Mouse (Mus musculus): ENCODE measurements around the gene Arhgap9.
"Not testable (repeated sequence)": the region's sequence is repeated elsewhere in the genome, so short reads cannot be mapped to it uniquely, and the experiment has no call there.

Gene Arhgap9

DNA sequence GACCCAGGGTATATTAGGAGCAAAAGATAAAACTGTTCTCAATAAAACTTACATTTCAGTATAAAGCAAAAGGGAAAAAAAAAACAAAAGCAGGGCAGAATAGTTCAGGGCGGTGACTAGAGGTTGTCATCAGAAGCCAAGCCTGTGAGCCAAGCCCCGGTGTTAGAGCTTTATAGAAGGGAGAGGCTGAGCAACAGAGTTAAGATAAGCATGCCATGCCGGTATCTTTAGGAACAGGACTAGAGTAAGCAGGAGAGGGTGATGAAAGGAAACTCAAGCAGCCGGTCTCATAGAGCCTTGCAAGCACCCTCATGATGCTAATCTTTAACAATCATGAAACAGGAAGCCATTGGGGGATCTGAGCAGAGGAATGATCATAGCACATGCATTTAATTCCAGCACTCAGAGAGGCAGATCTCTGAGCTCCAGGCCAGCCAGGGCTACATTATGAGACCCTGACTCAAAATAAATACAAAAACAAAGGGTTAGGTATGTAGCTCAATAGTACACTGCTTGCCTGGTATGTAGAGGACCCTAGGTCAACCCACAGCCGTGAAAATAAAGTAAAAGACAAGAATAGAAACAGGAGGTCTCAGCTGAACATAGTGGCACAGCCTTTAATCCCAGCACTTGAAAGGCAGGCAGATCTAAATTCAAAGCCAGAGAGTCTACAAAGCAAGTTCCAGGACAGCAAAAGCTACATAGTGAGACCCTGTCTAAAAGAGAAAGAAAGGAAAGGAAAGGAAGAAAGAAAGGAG is 29.7 kb upstream of the Arhgap9 start:
- no peak for DNase-seq (ENCODE audit: low read depth, low spot score)

DNA sequence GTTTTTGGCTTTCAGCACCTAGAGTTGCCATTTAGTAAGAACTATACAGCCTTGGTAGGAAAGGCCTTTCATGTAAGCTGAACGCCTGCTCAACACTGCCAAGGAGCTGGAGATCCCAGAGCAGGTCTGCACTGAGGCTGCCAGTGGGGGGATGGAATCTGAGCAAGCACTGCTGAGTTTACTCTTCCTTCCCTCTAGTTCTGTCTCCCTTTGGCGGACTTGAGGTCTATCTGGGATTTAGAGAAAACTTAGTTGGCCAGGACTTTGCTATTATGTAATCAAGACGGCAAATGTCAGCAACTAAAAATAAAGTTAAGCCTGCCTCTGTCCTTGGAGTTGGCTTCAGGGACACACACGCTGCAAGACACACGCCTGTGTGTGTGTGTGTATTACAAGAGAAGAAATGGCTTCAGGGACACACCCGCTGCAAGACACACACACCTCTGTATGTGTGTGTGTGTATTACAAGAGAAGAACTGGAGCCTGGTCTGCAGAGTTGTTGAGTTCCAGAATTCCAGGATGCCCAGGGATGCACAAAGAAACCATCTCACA is 28.7 kb upstream of the Arhgap9 start:
- no peak for DNase-seq (ENCODE audit: low read depth, low spot score)

DNA sequence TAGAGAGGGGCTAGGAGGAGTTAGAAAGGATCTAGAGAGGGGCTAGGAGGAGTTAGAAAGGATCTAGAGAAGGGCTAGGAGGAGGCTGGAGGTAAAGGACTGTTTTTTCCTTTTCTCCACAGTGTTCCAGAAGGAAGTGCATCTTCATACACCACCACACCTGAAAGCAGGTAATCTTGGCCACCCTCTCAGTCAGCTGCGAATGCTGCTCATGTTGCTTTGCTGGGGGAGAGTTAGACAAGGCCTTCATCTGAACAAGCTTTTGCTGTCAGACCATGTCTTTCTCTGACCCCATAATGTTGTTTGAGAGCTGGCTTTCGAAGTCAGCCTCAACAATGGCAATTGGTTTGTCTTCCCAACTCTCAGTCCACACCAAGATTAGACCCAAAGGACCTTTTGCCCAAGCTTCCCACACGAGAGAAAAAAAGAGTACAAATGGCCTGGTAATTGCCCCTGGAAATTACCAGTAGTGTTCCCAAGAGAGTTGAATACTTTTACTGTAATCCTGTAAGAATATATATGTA is 28.1 kb upstream of the Arhgap9 start:
- no peak for DNase-seq (ENCODE audit: low read depth, low spot score)

DNA sequence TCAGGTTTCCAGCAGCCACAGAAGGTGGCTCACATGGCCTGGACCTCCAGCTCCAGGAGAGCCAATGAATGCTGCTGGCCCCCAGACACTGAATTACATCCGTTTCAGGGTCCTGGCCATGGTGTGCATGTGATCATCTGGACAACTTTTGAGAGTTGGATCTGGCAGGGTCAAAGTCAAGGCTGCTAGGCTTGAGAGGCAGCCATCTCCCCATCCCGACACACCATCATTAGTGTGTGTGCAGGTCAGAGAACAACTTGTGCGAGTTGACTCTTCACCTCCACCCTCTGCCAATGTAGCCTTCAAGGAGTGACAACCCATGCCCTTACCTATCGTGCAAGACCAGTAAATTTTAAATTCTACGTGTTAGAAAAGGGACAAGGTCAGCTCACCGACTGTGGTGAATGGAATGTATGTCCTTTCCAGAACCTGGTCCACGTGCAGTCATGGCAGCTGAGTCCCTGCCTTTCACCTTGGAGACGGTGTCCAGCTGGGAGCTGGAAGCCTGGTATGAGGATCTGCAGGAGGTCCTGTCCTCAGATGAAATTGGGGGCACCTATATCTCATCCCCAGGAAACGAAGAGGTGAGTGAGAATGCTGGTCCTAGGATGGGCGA is 26.8 kb upstream of the Arhgap9 start:
- no peak for DNase-seq (ENCODE audit: low read depth, low spot score)

DNA sequence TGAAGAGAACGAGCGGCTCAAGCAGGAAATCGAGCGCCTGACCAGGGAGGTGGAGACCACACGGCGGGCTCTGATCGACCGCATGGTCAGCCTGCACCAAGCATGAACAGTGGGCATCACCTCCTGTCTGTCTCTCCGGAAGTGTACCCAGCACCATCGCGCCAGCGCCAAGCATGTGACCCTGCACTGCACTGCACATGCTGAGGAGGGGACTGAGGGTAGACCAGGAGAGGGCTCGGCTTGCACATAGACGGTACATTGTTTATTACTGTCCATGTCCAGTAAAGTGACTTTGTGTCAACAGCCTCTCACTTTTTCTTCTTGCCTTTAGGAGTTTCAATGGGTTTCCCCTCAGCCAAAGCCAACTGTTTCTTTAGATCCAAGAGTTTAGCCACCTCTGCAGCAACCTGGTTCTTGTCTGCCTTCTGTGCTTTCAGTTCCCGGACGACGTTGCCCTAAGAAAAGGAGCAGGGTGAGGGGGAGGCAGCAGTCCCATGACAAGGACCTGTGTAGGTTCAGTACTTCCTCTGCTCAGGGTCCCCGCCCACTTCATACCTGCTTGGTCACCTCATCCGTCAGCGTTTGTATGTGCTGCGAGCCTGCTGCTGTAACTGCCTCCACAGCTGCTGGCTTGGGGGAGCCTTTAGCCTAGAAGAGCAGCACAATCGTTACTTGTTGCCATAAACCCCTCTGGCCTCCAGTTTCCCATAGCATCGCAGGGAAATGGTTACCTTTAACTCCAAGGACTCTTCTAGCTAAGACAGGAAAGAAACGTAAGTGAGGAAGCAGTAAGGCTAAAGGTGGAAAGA is 25.6 kb upstream of the Arhgap9 start:
- no peak for DNase-seq (ENCODE audit: low read depth, low spot score)

DNA sequence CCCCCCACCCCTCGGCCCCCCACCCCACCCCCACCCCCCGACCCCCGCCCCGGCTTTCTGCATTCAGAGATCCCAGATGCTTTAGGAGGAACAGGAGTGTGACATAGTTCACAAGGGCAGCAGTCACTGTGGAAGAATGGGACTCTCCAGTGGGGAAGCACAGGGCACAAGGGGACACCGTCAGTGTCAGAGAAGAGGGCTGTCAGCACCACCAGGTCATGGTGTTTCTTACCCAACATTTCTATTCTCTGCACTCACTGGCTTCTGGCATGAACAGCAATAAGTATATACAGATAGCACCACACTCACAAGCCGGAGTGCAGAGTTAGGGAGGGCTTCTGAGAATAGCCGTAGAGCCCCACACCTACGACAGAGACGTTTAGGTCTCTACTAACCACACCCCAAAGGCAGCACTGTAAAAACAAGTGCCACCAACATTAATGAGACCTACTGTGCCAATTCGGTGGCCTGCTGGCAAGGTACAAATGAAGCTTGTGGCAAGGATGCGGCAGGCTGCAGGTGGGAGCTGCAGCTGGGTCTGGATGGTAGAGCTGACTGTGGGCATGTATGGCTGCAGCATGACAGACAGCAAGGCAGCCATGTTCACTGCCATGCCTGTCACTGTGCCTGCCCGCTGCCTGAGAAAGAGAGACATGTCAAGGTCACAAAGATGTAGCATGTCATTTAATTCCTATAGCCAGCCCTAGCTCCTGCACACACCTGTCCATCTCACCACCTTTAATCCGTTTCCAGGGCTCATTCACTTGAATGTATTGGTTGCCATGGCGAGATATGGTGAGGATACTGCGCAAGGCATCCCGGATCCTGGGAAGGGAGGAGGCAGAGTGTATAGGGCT is 24.5 kb upstream of the Arhgap9 start:
- DNase-seq (ENCODE audit: low read depth, low spot score), result no peak

DNA sequence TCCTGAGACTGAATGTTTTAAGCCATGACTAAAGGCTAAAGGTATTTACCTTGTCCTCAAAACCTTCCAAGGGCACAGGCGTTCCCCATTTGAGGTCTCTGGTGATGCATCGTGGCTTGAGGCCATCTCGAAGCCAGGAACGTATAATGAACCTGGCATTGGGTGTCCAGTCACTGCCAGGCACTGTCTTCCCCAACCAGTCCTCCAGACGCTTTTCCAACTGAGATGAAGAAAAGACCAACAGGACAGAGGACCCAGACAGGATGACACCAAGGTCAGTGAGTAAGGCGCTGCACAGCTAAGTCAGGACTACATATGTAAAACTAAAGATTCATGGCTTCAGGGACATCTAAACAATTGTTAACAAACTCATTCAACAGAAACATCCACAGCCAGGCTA is 21.4 kb upstream of the Arhgap9 start:
- DNase-seq (ENCODE audit: low read depth, low spot score), result no peak

DNA sequence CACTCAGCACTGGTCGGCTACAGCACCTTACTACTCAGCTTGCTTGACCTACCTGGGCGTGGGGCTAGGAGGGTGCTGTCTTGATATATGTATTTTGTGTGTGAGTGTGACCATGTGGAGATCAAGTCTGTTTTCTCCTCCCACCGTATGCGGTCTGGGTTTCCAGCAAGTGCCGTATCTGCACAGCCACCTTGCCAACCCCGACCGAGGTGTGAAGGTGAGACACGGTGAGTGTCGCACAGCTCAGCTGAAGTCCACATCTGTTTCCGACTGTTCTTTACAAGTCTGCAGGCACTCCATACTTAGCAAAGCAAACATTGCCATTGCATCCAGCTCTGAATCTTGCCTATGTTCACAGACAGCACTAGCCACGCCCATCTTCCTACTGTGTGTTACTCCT is 18.6 kb upstream of the Arhgap9 start:
- no peak for DNase-seq (ENCODE audit: low read depth, low spot score)

DNA sequence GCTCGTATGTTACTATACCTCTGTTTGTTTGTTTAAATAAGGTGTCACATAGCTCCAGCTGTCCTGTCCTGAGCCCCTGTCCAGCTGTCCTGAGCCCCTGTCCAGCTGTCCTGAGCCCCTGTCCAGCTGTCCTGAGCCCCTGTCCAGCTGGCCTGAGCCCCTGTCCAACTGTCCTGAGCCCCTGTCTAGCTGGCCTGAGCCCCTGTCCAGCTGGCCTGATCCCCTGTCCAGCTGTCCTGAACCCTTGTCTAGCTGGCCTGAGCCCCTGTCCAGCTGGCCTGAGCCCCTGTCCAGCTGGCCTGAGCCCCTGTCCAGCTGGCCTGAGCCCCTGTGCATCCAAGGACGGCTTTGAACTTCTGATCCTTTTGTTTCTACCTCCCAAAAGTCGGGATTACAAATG is 12.6 kb upstream of the Arhgap9 start:
- DNase-seq (ENCODE audit: low read depth, low spot score), result not testable (repeated sequence)

DNA sequence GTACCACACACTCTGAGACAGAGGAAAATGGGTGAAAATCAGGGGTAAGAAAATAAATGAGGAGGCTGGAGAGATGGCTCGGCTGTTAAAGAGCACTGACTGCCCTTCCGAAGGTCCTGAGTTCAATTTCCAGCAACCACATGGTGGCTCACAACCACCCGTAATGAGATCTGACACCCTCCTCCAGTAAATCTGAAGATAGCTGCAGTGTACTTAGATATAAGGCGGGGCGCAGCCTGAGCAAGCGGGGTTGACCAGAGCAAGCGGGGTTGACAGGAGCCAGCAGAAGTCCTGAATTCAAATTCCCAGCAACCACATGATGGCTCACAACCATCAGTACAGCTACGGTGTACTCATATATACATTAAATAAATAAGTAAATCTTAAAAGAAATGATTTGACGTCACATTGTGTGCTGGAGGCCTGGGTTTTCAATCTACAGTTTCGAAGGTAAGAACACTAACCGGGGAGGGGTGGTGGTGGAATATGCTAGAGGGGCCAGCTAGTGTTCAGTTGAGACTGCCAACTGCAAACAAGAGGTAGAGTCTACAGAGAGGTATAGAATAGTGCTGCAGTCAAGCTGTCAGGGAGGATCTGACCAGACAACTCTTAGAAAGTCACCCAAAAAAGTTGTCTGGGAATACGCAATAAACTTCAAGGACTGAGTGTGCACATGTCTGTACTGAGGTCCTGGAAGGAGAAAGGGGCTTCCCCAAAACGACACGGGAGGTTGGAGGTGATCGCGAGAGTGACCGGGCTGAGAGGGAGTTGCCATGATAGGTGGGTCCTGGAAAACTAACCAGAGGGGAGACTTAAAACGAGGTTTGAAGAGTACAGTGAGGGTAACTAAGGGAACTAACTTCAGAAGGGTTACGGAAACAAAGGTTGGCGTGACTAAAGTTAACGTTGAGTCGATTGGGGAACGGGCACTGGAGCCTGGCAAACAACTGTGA is 11.0 kb upstream of the Arhgap9 start:
- peak; percentile 85 for DNase-seq (ENCODE audit: low read depth, low spot score)

DNA sequence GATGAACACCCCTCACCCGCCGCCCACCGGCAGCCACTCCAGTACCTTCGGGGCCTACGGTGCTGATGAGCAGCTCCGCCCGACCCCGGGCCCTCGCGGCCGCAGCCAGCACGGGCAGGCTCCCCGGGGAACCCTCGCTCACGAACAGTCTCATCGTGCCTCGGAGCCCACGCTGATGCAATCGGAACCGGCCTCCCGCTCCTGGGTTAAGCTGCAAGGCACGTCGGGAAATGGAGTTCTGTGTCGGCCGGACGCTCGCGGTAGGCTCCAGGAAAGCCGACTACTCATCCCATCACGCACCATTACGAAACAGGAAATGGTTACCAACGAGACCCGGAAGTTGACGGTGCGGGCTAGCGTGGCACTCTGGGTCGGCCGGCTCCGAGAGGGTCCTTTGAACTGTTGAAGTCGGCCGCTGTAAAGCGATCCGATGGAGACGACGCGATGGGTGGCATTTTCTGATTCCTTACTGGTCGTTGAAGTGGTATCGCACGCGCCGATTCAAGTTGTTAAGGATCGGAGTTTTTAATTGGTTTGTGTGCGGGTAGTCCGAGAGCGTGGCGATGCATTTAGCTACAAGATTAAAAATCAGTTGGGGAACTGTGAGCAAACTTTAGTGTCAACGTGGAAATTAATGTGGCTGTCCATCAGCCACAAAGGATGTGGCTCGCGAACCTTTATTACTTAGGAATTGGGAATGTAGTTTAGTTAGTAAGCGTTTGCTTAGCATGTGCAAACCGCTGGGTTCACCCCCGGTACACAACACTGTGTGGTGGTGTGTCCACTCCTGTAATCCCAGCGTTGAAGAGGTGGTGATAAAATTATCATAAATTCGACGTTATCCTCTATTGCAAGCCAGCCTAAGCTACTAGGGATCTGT is 10.0 kb upstream of the Arhgap9 start, which contains the start of gene Mars:
Gene Mars, minus strand, starts transcription at position 311 of the 880 bp plus-strand sequence.
- peak; percentile 98 for DNase-seq (ENCODE audit: low read depth, low spot score)

DNA sequence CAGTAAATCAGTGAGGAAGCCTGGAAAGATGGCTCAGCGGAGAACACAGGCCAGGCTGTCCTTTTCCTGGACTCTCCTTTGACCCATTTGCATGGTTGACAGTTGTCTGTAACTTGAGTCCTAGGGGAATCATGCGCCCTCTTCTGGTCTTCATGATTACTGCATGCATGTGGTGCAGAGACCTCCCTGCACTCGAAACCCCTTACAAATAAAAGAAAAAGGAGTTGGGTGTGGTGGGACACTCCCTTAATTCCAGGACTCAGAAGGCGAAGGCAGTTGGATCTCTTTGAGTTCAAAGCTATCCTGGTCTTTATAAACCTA is 9.4 kb upstream of the Arhgap9 start:
- peak; percentile 98 for DNase-seq (ENCODE audit: low read depth, low spot score)

DNA sequence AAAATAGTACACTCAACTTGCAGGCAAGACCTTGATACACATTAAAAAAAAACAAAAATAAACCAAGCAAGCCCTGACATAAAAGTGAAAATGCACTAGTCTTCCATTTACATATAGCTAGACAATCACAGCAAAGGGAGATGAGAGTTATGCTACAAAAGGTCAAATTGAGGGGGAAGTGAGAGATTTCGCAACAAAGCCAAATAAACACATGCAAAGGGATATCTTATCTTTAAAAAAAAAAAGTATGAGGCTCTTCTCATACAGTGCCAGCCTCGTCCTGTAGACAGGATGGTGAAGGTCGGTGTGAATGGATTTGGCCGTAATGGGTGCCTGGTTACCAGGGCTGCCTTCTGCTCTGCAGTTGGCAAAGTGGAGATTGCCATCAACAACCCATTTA is 8.9 kb upstream of the Arhgap9 start:
- DNase-seq (ENCODE audit: low read depth, low spot score), result no peak

DNA sequence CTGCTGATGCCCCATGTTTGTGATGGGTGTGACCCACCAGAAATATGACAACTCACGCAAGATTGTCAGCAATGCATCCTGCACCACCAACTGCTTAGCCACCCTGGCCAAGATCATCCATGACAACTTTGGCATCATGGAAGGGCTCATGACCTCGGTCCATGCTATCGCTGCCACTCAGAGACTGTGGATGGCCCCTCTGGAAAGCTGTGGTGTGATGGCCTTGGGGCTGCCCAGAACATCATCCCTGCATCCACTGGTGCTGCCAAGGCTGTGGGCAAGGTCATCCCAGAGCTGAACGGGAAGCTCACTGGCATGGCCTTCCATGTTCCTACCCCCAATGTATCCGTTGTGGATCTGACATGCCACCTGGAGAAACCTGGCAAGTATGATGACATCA is 8.2 kb upstream of the Arhgap9 start:
- not testable (repeated sequence) for DNase-seq (ENCODE audit: low read depth, low spot score)

DNA sequence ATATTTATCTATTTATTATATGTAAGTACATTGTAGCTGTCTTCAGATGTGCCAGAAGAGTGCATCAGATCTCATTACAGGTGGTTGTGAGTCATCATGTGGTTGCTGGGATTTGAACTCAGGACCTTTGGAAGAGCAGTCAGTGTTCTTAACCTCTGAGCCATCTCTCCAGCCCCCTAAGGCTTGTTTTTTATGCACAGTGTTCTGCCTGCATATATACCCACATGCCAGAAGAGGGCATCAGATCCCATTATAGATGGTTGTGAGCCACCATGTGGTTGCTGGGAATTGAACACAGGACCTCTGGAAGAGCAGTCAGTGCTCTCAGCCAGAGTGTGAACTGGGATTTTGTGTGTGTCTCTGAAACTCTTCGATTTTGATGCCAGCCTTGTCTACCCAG is 6.8 kb upstream of the Arhgap9 start:
- DNase-seq (ENCODE audit: low read depth, low spot score), result peak; percentile 52

DNA sequence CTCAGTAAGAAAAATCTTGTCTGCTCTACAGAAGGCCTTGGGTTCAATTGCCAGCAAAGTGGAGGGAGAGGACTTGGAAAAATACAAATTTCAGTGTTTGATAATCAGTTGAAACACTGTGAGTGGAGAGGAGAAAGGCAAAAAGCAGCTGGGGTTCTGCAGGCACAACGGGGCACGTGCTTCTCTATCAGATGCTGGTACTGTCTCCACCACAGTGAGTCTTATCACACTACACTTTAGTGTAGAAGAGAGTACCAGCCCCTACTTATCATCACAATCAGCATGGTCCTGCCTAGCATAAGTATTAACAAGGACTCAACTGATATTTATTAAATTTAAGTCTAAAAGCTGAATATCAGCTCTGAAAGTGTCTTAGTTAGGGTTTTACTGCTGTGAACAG is 4.5 kb upstream of the Arhgap9 start:
- no peak for DNase-seq (ENCODE audit: low read depth, low spot score)

DNA sequence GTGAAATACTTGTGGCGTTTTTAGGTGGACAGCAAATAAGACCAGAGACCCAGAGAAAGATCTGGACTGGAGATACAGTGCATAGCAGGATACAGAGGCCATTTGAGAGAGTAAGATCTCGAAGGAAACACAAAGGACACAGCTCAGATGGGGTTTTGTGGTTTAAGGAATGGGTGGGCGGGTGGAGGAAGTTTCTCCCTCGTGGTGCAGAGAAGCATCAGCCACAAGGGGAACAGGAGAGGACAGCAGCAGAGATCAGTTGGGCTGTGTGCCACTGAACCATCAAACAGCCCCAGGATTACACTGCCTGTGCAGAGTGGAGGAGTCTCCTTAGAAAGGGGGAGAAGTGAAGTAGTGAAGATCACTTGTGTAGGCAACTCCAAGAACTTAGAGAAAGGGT is 3.8 kb upstream of the Arhgap9 start:
- no peak for DNase-seq (ENCODE audit: low read depth, low spot score)

DNA sequence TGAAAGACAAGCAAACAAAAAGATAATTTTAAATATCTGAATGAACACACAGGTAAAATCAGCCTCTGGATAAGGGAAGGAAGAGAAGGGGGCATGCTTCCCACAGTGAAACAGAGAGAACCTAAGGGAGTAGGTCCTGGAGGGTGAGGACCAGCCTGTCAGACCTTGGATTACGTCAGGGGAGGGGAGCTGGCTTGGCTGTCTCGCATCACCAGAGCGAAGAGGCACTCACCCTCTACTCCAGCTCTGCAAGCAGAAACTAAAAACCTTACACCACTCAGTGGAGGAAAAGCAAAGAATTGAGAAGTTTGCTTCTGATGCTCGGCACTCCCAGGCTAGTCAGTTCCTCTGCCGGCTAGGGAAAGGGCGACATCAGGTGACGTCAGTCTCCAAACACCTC is 1.8 kb upstream of the Arhgap9 start:
- DNase-seq (ENCODE audit: low read depth, low spot score), result no peak

DNA sequence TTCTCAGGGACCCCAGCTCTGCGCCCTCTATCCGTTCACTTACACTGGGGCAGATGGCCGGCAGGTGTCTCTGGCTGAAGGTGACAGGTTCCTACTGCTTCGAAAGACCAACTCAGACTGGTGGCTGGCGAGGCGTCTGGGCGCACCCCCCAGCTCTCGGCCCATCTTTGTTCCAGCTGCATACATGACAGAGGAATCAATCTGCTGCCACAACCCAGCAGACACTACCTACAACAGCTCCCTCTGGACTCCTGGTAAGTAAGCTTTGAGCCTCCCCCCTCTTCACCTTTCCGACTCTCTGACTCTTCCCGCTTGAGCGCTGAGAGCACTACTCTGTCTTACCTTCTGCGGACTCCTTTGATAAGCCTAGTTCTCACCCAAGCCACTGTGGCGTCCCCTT is 414 bp downstream of the Arhgap9 start:
- no peak for DNase-seq (ENCODE audit: low read depth, low spot score)

Data from ES-CJ7 (cell line).